Mouse (Mus musculus): ENCODE measurements around the gene Pa2g4. TPM values are rescaled to one million over a fixed set of nuclear protein-coding genes. Genes with fewer than 3 reads are reported as not detected.

Pa2g4 gene
- total RNA-seq, 2 experiments from 2014 or later: 351 to 504 TPM

DNA sequence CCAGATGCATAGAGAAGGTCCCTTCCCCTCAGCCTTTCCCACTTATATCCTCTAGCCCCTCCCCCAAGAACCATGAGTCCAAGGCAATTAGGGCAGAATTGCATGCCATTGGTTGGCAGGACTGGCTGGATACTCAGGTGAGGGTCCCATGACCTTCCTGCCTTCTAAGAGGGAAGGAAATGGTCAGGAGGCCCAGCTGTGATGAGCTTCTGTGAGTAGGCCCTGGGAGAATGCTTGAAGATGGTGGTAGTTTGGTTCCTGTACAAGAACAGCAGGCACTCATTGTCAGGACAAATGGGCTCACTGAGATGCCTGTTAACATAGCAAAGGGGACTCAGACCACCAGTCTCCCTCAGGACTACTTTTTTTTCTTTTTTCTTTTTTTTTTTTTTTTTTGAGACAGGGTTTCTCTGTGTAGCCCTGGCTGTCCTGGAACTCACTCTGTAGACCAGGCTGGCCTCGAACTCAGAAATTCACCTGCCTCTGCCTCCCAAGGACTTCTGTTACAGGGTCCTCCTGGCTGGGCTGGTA is 27.4 kb downstream of the Pa2g4 start:
- no peak for ATAC-seq (replicated peaks; ENCODE audit: poor library complexity)

DNA sequence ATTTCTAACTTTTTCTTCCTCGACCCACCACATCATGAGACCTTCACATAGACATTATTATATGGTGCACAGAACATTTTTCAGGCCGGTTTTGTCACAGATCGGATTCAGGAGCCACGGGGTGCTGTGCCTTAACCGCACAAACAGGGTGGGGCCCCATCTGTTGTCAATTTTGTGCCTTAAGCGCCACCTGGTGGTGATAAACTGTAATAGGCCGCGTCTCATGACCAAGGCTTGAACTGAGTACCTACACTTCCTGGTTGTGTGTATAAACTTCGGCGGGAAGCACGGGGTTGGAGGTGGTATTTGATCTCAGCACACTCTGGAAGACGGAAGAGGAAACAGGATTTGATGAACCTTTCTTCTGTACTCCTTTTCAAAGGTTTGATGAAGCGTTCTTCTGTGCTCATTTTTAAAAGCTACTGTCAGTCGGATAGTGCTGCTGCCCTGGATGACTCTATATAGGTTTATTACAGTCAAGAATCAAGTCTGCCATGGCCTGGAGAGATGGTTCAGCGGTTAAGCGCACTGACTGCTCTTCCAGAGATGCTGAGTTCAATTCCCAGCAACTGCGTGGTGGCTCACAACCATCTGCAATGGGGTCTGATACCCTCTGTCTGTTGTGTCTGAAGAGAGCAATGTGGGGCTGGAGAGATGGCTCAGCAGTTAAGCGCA is 29.4 kb downstream of the Pa2g4 start:
- ATAC-seq (replicated peaks; ENCODE audit: poor library complexity): peak; percentile 97

DNA sequence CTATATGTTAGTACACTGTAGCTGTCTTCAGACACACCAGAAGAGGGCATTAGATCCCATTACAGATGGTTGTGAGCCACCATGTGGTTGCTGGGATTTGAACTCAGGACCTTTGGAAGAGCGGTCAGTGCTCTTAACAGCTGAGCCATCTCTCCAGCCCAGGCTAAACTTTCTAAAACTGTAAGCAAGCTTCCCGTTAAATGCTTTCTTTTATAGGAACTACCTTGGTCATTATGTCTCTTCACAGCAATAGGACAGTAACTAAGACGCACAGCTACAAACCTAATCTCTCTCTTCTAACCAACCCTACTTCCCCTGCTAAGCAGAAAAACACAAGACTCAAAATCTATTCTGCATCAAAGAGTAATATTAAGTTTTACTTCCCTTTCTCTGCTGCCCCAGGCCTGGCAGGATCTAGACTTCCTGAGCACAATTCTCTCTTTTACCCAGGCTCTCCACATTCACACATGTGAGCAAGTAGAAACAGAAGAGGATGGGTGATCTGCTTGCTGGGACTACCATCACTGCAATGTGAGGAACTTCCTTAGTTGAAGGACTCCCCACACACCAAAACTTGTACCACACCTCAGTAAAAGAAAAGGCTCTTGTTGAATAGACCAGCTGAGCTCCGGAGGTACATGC is 30.0 kb downstream of the Pa2g4 start:
- peak; percentile 55 for ATAC-seq (replicated peaks; ENCODE audit: poor library complexity)

DNA sequence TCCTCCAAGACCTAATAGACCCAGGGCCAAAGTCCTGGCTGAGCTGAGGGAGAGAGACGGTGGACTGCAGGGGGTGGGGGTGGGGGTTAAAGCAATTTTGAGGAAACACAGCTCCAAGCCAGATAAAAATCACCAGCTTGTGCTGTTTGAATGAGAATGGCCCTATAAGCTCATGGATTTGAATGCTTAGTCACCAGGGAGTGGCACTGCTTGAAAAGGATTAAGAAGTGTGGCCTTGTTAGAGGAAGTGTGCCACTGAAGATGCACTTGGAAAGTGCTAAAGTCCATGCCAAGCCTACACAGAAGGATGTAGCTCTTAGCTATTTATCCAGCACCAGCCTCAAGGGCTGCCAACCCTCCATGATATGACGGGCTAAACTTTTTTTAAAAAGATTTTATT is 30.6 kb downstream of the Pa2g4 start:
- ATAC-seq (replicated peaks; ENCODE audit: poor library complexity): no peak

DNA sequence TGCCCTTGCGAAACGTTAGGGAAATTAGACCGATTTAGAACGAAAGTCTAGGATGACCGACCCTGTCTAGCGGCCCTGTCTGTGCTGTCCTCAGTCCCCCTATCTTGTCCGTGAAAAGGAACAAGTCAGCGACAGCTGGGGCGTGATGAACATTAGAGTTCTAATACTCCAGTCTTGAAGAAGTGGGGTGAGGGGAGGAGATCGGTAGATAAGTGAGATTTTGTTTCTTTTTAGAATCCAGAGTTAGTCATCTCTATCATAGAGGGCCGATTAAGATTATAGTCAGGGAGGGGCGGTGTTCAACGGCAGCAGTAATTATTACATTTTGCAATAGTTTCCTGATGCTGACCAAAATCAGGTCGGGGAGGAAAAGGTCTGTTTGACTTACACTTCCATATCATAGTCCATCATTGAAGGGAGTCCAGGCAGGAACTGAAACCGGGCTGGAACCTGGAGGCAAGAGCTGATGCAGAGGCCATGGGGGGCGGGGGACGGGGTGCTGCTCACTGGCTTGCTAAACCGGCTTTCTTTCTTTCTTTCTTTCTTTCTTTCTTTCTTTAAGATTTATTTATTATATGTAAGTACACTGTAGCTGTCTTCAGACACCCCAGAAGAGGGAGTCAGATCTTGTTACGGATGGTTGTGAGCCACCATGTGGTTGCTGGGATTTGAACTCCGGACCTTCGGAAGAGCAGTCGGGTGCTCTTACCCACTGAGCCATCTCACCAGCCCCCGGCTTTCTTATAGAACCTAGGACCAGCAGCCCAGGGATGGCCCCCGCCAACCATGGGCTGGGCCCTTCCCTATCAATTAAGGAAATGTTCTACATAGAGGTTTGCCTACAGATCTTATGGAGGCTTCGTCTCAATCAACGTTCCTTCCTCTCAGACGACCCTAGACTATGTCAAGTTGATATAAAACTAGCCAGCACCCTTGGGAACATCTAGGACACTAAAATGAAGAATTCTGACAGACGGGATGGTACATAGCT is 39.1 kb downstream of the Pa2g4 start:
- ATAC-seq (replicated peaks; ENCODE audit: poor library complexity): peak; percentile 10

DNA sequence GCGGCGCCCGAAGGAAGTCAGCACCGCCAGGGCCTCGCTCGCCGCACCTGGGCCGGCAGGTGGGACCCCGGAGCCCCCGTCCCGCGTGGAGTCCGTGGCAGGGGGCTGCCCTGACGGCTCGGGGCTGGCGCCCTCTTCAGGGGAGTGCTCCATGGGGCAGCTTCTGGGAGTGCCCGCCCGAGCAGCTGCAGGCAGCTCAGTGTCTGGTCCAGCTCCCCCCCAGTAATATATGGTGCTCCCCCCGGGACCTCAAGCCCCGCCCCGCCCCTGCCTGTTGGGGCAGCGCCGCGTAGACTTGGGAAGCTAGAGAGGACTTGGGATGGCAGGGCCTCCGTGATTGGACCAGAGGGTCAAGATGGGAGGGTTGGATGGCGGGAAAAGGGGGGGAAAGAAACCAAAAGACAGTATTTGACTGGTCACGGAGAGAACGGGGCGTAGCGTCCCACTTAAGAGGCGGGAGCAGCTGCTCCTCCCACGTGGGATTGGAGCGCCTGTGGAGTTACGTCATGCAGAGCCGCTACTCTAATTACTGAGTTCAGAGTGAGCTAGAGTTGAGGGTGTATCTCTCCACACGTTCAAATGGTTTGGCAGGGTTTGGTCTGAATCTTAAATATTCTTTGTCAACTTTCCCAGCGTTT is 40.0 kb downstream of the Pa2g4 start, which contains the start of gene Esyt1:
TSS of gene Esyt1 (minus strand) at position 201 of the 638 bp plus-strand sequence.
- ATAC-seq (replicated peaks; ENCODE audit: poor library complexity): peak; percentile 83

DNA sequence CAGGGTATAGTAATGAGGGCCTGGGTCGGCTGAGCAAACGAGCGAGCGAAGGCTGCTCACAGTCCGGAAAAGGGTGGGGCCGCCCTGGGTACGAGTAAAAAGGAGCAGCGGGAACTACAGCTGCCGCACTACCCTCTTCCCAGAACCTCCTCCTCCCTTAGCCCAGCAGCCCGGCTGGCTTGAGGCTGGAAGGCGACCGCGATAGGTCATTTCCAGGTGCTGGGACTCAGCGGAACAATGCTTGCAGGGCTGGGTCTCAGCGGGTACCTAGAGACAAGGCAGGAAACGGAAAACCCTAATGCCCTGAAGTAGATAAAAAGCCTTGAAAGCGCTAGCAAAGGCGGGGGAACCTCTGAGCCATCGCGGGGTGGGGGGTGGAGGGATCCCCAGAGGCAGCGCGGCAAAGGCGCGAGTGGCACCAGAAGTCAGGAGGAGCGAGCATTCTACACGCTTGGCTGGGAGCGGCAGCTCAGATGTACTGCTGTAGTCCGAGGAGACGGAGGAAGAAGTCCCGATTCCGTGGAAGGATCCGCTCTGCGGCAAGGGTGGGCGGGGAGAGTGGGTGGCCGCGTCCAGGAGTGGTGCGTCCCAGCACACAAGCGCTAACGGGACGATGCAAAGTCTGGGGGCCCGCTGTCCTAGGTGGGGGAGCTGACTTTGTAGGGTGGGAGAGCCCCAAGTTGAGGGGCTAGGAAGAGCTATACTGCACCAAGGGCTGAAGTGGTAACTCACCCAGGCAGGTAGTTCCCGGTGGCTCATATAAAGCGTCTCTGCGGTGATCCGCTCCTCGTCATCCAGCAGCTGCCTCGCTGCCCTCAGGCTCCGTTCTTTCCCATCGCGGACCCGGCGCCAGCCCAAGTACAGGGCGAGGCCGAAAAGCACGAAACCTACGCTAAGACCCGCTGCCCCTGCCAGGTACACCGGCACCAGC is 40.8 kb downstream of the Pa2g4 start:
- peak; percentile 24 for ATAC-seq (replicated peaks; ENCODE audit: poor library complexity)

DNA sequence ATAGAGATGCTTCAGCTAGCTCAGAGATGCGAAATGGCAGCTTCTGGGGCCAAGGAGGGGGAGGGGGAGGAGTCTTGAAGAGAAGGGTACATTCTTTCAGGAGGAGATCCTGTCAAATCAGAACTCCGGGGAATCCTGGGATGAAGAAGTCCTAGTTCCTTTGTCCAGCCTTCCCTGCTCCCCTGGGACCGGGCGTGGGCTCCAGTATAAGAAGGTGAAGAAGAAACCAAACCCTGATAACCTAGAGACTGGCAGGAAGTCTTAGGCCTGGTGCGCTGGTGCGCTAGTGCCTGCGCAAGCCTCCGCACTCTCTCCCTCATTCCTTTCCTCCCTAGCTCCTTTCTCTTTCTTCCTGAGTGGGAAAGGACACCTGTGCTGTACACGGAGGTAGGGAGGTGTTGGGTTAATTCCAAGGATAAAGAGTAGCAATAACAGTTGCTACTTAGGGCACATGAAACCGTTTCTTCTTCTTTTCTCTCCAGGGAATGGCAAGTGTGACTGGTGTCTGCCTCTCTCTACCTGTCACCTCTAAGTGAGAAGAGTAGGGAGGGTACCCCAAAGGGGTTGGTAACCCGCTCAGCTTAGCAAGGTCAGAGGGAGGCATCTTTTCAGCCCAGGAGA is 41.6 kb downstream of the Pa2g4 start:
- ATAC-seq (replicated peaks; ENCODE audit: poor library complexity): no peak

DNA sequence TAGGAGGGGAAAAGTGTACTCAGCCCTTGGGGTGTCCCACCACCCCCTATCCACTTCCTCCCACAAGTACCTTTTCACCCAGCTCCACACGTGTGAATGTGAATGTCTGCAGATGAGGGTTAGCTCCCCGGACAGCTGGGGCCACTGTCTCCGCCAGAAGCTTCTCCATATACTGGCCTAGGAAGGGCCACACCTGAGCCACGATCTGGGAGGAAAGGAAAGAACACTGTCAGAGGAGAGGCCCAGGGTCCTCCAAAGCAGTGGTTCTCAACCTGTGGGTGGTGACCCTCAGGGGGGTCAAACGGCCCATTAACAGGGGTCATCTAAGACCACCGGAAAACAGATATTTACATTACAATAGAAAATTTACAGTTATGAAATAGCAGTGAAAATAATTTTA is 43.4 kb downstream of the Pa2g4 start:
- ATAC-seq (replicated peaks; ENCODE audit: poor library complexity): no peak

DNA sequence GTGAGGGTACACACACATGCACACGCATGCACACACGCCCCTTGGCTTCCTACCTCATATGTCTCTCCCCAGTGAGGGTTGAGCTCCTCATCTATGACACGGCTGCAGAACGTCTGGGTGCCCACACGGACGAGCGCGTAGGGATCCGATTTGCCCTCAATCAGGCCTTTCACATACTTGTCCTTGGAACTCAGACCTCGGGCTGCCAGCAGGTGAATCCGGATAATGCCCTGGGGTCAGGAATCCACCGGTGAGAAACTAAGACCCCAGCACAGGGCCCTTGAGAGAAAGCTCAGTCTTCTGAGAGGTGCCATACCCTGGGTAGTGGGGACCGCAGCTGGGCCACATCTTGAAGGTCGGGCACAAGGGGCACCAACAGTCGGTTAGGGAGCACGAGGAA is 45.2 kb downstream of the Pa2g4 start:
- no peak for ATAC-seq (replicated peaks; ENCODE audit: poor library complexity)

DNA sequence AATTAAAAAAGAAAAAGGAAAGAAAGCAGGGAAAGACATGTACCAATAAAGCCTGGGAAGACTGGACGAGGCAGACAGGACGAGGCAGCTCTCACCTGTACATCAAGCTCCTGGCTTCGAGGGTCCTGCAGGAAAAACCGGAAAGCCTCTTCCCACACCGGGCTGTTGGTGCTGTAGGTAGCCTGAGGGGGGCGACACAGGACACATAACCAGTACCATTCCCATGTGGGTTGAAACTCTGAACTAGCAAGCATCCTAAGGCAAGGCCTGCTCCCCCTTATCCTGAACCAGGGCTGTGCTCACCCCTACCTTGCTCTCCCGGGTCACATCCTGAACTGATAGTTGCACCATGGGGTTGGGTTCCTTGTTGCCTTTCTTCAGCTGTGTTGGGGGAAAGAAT is 47.0 kb downstream of the Pa2g4 start:
- peak; percentile 70 for ATAC-seq (replicated peaks; ENCODE audit: poor library complexity)

DNA sequence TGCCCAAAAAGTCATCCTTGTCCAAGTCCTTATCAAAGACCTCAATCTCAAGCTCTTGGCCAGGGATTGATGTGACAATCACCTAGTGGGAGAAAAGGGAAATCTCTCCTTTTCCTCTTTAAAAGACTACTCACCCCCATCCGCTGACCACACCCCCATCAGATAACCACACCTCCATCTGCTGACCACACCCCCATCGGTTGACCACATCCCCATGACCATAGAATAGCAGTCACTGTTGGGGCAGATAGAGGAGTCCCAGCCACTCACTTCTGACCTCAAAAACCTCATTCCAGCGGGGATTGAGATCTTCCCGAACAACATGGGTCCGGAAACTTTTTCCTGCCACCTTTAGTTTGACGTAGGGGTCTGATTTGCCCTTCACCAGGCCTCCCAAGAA is 49.1 kb downstream of the Pa2g4 start:
- peak; percentile 86 for ATAC-seq (replicated peaks; ENCODE audit: poor library complexity)

DNA sequence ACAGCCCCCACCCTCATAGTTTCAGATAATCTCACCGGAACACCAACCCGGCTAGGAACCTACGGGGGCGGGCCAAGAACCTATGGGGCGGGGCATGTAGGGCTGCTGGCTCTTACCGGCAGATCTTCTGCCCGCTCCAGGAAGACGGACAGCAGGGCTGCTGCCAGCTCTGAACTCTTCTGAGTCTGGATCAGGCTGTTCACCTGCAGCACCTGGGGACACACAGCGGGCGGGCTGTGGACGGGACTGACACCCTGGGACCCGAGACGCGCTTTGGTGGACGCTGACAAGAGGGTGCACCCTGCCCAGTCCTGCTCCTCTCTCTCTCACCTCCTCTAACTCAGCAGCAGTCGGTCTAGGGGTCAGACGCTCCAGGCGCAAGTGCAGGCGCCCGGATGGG is 49.8 kb downstream of the Pa2g4 start:
- no peak for ATAC-seq (replicated peaks; ENCODE audit: poor library complexity)

DNA sequence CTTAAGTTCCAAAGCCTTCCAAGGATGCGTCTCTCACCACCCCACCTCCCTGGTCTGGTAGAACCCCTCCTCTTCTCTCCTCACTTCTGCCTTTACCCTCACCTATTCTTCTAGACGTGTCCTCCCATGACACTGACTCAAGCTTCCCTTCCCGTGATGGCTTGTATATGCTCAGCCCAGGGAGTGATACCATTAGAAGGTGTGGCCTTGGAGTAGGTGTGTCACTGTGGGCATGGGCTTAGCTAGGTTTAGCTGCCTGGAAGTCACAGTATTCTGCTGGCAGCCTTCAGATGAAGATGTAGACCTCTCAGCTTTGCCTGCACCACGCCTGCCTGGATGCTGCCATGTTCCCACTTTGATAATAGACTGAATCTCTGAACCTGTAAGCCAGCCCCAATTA is 50.7 kb downstream of the Pa2g4 start:
- no peak for ATAC-seq (replicated peaks; ENCODE audit: poor library complexity)

DNA sequence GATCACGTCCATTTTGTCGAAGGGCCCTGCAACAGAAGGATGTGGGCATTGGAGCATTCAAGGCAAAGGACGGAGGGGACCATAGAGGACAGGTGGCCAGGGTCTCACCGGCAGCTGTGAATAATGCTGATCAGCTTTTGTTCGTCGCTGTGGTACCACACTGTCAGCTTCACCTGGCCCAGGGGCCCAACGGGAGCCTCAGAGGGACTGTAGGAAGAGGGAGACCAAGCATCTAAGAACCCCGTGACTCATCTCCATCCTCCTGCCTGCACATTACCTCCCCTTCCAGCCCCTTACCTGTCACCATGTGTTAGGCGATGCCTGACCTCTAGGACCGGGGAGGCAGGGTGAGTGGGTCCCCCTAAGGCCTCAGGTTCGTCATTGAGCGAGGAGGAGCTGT is 54.0 kb downstream of the Pa2g4 start:
- no peak for ATAC-seq (replicated peaks; ENCODE audit: poor library complexity)

DNA sequence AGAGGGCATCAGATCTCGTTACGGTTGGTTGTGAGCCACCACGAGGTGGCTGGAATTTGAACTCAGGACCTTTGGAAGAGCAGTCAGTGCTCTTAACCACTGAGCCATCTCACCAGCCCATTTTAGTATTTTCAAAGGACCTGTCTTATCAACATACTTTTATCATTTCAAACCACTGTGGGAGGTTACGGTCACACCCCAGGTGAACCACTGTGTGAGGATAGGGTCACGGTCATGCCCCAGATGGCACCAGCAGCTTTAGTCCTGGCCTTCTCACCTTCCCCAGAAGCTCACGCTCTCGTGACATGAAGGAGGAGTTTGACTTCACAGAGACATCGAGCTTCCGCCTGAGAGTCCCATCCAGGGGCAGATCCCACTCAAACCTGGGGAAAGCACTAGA is 54.6 kb downstream of the Pa2g4 start:
- ATAC-seq (replicated peaks; ENCODE audit: poor library complexity): peak; percentile 39; the same call in 1 of the 2 replicates

DNA sequence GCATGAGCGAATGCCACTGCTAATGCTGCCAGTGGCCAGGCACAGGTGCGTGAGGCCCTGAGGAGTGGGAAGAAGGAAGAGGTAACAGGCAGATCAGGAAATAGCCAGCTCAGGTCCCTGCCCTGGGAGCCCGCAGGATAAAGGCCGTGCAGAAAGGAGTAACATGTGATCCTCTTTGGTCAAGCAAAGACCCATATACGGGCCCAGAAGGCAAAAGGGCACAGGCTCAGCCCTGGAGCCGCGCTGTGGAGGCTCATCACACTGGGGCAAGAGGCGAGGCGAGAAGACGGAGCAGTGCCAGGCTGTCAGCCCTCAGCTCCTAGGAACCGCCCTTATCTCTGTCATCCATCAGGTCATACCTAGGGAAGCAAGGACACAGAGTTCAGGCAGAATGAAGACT is 55.5 kb downstream of the Pa2g4 start:
- ATAC-seq (replicated peaks; ENCODE audit: poor library complexity): 0 out of 2 replicates have a peak, but pooled peaks have one; percentile 16

DNA sequence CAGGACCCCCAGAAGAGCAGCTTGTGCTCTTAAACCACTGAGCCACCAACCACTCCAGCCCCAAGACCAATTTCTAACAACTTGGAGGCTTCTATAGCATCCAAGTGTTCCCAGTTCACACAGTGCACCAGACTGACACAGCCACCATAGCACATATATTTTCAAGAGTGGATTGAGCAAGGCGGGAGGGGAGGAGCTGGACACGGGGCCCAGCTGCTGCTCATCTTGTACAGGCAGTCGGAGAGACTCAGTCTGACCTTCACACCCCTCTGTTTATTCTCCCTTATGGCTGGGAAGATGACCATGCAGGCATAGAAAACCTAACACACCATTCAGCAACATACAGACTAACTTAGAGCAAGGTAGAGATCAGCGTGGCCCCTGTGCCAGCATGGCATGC is 56.0 kb downstream of the Pa2g4 start:
- ATAC-seq (replicated peaks; ENCODE audit: poor library complexity): no peak

DNA sequence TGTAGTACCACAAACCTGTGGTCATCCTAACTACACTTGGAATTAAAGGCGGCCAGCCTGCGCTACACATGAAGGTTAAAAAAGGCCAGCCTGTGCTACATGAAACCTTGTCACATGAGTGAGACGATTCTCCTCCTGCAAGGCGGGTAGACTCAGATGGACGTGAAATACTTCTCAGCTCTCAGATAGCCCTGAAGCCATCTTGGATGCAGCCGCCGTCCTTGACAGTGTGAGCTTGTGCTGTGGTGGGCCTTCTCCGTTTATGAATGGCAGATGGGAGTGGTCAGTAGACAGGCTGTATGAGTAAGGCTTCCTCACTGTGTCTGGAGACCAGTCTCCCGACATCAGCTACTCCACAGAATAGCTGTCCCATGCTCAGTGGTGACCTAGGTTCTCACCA is 56.6 kb downstream of the Pa2g4 start:
- ATAC-seq (replicated peaks; ENCODE audit: poor library complexity): no peak

All from megakaryocyte progenitor cell, adult 5-6 weeks (primary cell).